Mouse (Mus musculus): ENCODE data around the gene Slc25a22.

DNA sequence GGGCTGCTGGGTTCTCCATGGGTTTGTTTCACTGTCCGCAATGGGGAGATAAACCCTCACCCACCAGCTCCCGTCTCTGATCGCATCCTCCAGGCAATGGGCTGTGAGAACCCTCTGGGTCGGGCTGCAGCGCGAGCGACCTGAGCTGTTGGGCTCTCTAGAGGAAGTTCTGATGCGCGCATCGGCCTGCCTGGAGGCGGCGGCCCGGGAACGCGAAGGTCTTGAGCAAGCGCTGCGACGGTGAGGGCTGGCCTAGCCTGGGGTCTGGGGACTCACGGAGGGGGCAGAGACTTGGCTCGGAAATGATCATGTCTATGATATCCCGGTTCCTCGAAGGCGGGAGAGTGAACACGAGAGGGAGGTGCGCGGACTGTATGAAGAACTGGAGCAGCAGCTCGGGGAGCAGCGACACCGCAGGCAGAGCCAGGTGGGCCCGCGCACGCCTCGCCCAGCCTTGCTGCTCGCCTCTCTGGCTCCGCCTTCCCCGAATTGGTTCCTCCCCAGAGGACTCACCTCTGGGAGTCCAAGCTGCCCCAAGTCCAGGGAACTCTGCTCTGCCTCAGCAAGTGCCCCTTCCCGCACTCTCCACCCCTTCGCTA is 27.0 kb upstream of the Slc25a22 start:
- no peak for TF ChIP-seq EP300 (optimal IDR thresholded peaks at IDR 0.05)
- no peak for TF ChIP-seq CTCF (IDR thresholded peaks at IDR 0.05; ENCODE audit: low read depth)

Data from stomach, postnatal 0 days (tissue).